Mouse (Mus musculus) layer of hippocampus, adult 9-10 months (tissue): ENCODE results near the gene Nfib.

ENCODE experiments used
- DNase-seq: peaks from one replicate; pipeline ENCODE4 v3.0.0; 2022; ENCODE audit warnings: low spot score

Nfib gene

GRCm38 (mm10) chr4:82690267-82690666 is 15.3 kb downstream of the Nfib start:
- no peak for DNase-seq

- no peak for DNase-seq
These were observed 19.5 kb downstream of the Nfib start for GRCm38 (mm10) chr4:82686037-82686436.

- DNase-seq = no peak
These were observed 21.3 kb downstream of the Nfib start for GRCm38 (mm10) chr4:82684088-82684715.

DNA sequence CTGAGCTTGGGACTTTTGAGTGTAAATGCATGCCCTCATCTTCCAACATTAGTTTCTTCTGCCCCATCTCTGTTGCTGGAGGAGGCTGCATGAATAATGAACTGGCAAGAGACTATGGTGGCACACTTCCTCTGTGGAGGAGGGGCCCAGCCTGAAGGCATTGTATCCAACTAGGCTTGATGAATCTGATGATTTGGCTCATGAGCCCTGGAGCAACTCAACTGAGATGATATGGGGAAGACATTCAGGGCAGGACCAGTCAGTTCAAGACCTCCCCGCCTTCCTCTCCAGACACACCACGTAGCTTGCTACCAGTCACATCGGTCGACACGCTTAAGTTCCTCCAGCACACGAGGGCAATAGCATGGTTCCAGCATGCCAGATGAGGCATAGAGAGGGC is 22.0 kb downstream of the Nfib start:
- DNase-seq = no peak

DNA sequence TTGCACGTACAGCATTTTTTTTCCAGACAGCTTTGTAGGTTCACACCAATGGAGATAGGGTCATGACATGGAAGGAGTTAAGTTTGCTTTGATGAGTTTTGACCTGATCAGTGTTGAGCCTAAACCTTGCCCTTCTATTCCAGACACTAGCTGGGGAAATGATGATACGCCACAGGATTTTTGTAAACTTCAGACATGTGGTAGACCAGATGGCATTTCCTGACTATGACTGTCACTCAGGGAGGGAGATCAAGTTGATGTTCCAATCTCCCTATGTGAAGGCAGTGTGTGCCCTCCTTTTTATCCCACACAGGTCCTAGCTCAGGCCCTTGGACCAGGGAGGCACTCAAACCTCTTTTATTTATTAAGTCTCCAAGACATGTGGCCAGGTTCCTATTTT is 29.4 kb downstream of the Nfib start:
- no peak for DNase-seq

GRCm38 (mm10) chr4:82667271-82667872 is 38.2 kb downstream of the Nfib start:
- no peak for DNase-seq

DNA sequence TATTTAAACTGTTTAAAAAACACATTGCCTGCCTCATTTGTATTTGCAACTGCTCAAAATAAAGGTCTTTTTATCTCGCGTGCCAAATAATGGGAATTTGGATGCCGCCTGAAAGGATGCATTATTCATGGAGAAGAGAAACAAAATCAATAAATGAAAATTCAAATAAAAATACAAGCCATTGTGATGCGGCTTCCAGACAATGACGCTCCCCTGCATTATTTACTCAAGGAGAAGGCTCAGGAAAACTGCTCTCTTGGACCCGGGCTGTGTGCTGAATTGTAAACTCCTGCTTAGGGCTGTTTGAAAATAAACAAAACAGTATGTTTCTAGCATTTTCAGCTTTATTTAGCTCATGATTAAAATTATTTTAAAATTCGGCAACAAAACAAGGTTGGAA is 41.1 kb downstream of the Nfib start:
- DNase-seq = no peak

DNA sequence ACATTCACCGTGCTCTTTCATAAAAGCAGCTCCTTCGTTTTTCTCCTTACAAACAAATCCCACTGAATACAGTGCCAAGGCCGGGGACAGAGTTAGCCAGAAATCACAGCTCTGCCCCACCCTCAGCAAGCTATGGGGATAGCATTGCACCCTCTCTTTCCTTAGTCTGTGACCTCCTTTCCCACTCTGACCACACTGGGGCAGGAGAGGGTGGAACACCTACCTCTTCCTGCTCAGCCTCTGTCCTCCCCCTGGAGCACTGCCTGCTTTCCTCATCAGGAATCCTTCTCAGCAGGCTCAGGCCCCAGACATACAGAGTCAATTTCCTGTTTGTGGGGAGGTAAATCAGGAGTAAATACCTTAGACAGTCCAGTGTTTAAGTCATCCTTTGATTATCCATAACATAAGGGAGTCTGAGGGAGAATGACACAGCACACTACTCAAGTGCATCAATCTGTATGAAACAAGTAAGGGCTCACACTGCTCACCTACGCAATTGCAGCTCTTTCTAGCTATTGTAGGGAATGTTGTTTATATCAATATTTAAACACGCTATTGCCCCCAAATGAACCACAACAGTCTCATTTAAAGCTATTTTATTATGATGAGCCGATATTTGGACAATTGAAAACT is 41.7 kb downstream of the Nfib start:
- DNase-seq = no peak

GRCm38 (mm10) chr4:82662626-82663025 is 42.9 kb downstream of the Nfib start:
- no peak for DNase-seq

DNA sequence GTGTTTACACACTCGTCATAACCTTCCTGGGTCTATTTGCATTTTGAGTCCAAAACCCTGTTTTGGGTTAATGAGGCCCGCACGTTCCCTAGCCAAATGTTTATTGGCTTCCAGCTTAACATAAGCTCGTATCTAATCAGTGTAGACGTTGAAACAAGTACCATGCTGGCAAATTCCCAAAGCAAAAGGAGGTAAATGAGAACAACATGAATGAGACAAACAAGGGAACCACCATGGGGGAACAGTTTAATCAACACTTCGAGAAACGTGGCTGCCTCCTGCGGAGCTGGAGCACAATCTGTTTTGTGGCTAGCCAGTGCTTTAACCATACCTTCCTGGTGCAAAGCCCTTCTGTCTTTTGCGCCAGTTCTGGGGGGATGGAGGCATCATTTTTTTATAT is 43.3 kb downstream of the Nfib start:
- DNase-seq = no peak

DNA sequence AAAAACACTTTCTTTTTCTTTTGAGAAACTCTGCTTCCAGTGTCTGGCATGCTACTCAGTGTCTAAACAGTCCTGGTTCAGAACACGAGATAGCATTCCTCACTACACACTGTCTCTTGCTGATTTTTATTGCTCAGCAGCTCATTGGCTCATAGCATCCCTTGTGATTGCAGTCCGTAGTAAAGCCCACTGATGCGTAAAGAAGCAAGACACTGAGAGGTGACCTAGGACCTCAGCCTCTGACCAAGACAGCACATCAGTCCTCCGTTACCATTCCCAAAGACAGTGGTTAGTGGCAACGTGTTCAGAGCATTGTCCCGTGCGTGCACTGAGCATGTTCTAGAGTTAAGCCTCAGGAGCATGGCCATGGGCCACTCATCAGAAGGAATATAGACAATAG is 44.3 kb downstream of the Nfib start:
- DNase-seq = no peak

- DNase-seq = no peak
These were observed 59.9 kb downstream of the Nfib start for GRCm38 (mm10) chr4:82645679-82646078.

DNA sequence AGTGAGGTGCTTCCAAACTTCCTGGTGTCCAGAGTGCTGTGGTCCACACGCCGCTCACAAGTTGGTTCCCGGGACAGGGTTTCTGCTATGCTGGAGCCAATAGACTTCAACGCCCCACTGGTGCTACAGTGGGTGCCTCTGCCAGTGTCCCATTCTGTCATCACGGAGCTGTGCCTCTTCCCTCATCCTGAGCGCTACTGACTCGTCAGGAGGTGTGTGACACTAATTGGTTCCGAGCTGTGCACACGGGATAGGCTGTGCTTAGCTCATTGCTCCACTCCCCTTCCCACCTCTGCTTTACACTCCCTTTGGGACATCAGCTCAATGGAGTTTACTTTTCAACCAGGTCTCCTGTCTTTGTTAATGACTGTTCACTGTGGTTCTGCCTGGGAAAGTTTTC is 60.8 kb downstream of the Nfib start:
- DNase-seq = no peak

DNA sequence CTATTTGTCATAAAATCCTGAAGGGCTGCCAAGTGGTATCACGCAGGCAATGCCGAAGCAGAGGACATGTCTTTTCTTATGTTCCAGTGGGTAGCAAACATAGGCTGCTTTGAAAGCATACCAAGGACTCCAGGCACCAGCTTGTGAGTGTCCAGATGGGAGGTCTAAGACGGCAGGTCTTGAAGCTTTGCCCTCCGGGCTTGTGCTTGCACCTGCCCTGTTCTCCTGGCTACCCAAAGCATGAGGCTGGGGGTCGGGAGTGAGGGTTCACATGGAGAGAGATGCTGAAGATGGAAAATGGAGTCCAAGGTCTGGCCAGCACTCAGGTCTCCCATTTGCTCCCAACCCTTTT is 61.8 kb downstream of the Nfib start:
- DNase-seq = no peak

DNA sequence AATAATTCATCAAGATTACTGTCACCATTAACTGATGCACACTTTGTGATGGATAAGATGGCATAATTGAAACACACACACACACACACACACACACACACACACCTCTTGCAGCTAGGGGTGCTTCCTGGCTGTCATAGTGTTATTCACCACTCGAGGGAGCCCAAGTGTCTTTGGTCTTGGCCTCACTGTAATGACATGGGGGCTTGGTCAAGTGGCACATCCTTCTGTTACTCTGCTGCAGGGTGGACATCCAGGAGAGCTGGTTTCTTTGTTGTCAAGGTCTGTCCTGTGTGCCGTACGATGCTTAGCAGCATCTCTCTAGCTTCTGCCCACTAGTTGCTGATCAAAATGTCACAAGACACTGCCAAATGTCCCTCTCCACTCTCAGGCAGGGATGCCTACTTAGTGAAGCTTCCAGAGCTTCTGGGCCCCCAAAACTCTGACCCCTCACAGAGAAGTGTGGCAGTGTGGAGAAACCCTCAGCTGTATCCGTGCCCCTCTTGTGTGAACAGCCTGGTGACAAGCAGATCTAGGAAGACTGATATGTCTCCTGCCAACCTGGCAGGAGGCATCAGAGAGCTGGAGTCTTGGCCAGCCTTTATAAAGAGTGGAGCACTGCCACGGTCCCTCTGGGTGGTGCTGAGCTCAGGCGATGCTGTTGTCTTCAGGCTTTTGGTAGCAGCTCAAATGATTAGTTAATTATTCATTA is 62.4 kb downstream of the Nfib start:
- DNase-seq = no peak

DNA sequence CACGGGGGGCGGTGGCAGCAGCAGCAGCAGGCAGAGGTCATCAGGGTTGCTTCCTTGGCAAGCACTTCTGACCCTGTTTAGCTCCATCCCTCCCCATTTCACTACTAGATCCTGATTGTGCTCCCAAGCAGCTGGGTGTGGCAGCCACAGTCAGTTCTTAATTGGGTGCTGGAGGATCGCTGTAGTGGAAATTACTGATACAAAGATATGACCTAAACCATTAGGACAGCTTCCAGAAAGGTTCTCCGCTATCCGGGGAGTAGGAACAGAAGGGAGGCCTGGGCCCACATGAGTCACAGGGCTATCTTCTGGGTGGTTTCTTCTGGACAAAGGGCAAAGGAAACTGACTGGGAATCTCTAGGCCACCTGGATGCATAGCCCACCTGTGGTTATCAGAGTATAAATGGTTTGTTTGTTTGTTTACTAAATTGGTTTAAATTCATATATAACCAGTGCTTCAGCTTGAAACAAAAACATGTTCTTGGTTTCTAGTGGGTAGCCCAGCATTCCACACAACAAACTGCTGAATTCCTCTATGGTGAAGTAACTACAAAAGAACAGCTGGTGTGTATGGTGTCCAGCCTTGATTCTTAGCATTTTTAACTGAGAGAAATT is 64.4 kb downstream of the Nfib start:
- DNase-seq = no peak

GRCm38 (mm10) chr4:82638251-82638650 is 67.3 kb downstream of the Nfib start:
- DNase-seq = no peak

GRCm38 (mm10) chr4:82637633-82638032 is 67.9 kb downstream of the Nfib start:
- no peak for DNase-seq

- no peak for DNase-seq
These were observed 68.9 kb downstream of the Nfib start for GRCm38 (mm10) chr4:82636658-82637057.

GRCm38 (mm10) chr4:82635881-82636280 is 69.7 kb downstream of the Nfib start:
- no peak for DNase-seq

GRCm38 (mm10) chr4:82635118-82635517 is 70.4 kb downstream of the Nfib start:
- no peak for DNase-seq

GRCm38 (mm10) chr4:82634365-82634764 is 71.2 kb downstream of the Nfib start:
- DNase-seq = no peak
